Mouse (Mus musculus) limb, embryonic 12.5 days (tissue): ENCODE results near the gene Smagp. TPM values are rescaled to one million over a fixed set of nuclear protein-coding genes. Genes with fewer than 3 reads are reported as not detected.
A peak's percentile ranks its signal among the peaks of the same experiment; 100 is the strongest.
"Not testable (repeated sequence)": the region's sequence is repeated elsewhere in the genome, so short reads cannot be mapped to it uniquely, and the experiment has no call there.

Experiments
- ATAC-seq: fragments of 200-750 bp; cut with Nextera tagmentation; 2 replicates; pipeline ENCODE4 v1.8.0; 2017; ENCODE audit warnings: low read depth, moderate TSS enrichment; ENCODE audit not compliant: insufficient number of reproducible peaks, insufficient read depth, low FRiP score, low TSS enrichment
- H3K27ac ChIP-seq: fragments of 300-500 bp; sonication (generic); 2 replicates; pipeline ENCODE4 v1.5.1; 2016; ENCODE audit warnings: mild to moderate bottlenecking, moderate library complexity
- H3K27me3 ChIP-seq: fragments of 300-500 bp; sonication (generic); 2 replicates; pipeline ENCODE4 v1.6.1; 2016; ENCODE audit warnings: mild to moderate bottlenecking, moderate library complexity
- H3K36me3 ChIP-seq: fragments of 300-500 bp; sonication (generic); 2 replicates; pipeline ENCODE4 v1.6.1; 2016; ENCODE audit warnings: mild to moderate bottlenecking, moderate library complexity
- H3K4me1 ChIP-seq: fragments of 300-500 bp; sonication (generic); replicated peaks from 2 replicates; pipeline ENCODE4 v1.6.1; 2016
- H3K4me2 ChIP-seq: fragments of 300-500 bp; sonication (generic); 2 replicates; pipeline ENCODE4 v1.6.1; 2016; ENCODE audit warnings: mild to moderate bottlenecking, moderate library complexity
- H3K4me3 ChIP-seq: fragments of 300-500 bp; sonication (generic); replicated peaks from 2 replicates; pipeline ENCODE4 v1.5.1; 2016; ENCODE audit warnings: mild to moderate bottlenecking
- H3K9ac ChIP-seq: fragments of 300-500 bp; sonication (generic); replicated peaks from 2 replicates; pipeline ENCODE4 v1.6.1; 2016; ENCODE audit warnings: mild to moderate bottlenecking, moderate library complexity
- H3K9me3 ChIP-seq: fragments of 300-500 bp; sonication (generic); 2 replicates; pipeline ENCODE4 v1.6.1; 2016; ENCODE audit warnings: mild to moderate bottlenecking, moderate library complexity
- WGBS: fragments of 180-500 bp; shearing (Covaris S2); methylation state at CpG from one replicate; pipeline ENCODE4 v1.1.7; 2016; 5-methylcytosine and 5-hydroxymethylcytosine counted together
- polyA plus RNA-seq: library from polyadenylated mRNA; unstranded; fragments of >200 nt; fragmentation: Nextera tagmentation; extraction: Ambion mirVana; gene quantifications from 2 replicates; pipeline ENCODE4 v1.2.1, GENCODE M21; 2016

Smagp gene
- polyA plus RNA-seq, 1 experiment from 2014 or later = 4.4 TPM

DNA sequence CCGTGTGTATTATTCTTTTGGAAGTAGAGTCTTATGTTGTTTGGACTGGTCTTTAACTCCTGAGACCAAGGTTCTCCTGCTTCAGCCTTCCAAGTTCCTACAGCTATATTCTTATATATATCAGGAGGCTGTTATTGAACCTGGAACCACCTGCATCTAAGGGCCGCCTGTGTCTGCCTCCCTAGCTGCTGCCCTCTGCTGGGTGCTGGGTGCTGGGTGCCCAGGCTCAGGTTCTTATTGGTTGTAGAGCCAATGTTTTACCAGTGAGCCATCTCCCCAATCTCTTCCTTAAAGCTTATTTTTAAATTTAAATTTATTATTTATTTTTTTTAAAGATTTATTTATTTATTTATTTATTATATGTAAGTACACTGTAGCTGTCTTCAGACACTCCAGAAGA is 24.3 kb downstream of the Smagp start:
- no peak overlapping the region for H3K4me3 ChIP-seq
- 73% methylated on average over 2 of the region's 2 CpGs for WGBS
- ATAC-seq = no peak
- H3K4me2 ChIP-seq = no peak overlapping the region
- 0 out of 2 replicates have a peak, but pooled peaks cover 8% of the 10 kb centered on the region for H3K27me3 ChIP-seq
- peaks cover under 1% of the 10 kb centered on the region for H3K36me3 ChIP-seq
- no peak overlapping the region for H3K9ac ChIP-seq
- H3K27ac ChIP-seq = no peak overlapping the region
- H3K9me3 ChIP-seq = no peaks in the 10 kb centered on the region
- peaks cover 17% of the 10 kb centered on the region for H3K4me1 ChIP-seq

GRCm38 (mm10) chr15:100611951-100612350 is 24.8 kb downstream of the Smagp start:
- Histone ChIP-seq H3K27me3 (0 out of 2 replicates have a peak, but pooled peaks cover 8% of the 10 kb centered on the region), H3K4me1 (peaks cover 15% of the 10 kb centered on the region), H3K4me2 (no peak overlapping the region), H3K9ac (no peak overlapping the region), H3K4me3 (no peak overlapping the region), H3K9me3 (no peaks in the 10 kb centered on the region), H3K27ac (no peak overlapping the region), H3K36me3 (no peaks in the 10 kb centered on the region)
- 78% methylated on average over 7 of the region's 7 CpGs for WGBS
- ATAC-seq = no peak

- not testable (repeated sequence) for H3K4me2 ChIP-seq, H3K36me3 ChIP-seq, H3K9me3 ChIP-seq, ATAC-seq, H3K27ac ChIP-seq, H3K9ac ChIP-seq, H3K4me3 ChIP-seq, H3K4me1 ChIP-seq
- WGBS = 89% methylated on average over 8 of the region's 8 CpGs
- peaks cover 38% of the 10 kb centered on the region for H3K27me3 ChIP-seq
Measured at GRCm38 (mm10) chr15:100606677-100607076, 30.1 kb downstream of the Smagp start.

DNA sequence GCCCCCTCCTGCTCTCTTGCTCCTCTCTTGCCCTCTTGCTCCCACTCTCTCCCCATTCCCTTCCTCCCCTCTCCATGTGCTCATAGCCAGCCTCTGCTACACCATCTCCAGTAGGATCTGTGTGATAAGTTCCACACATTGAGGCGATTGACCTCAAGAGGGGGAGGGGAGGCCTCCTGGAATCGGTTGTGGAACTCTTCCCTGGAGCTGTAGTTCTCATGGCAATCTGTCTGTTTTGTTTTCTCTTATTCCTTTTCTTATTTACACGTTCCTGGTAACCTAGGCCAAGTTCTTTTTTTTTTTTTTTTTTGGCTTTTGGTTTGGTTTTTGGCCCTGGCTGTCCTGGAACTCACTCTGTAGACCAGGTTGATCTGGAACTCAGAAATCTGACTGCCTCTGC is 35.1 kb downstream of the Smagp start:
- H3K9me3 ChIP-seq = no peaks in the 10 kb centered on the region
- H3K27ac ChIP-seq = no peak overlapping the region
- H3K4me2 ChIP-seq = no peak overlapping the region
- no peak overlapping the region for H3K9ac ChIP-seq
- no peaks in the 10 kb centered on the region for H3K36me3 ChIP-seq
- ATAC-seq = no peak
- peaks cover 24% of the 10 kb centered on the region for H3K4me1 ChIP-seq
- H3K4me3 ChIP-seq = no peak overlapping the region
- WGBS = 45% methylated on average over 3 of the region's 3 CpGs
- peaks cover 71% of the 10 kb centered on the region for H3K27me3 ChIP-seq

GRCm38 (mm10) chr15:100600696-100601272 is 36.0 kb downstream of the Smagp start:
- Histone ChIP-seq H3K4me3 (peak overlapping the region; percentile 82), H3K9ac (0 out of 2 replicates have a peak overlapping the region, but pooled peaks have one; percentile 89)

GRCm38 (mm10) chr15:100600047-100600695 is 36.6 kb downstream of the Smagp start:
- Histone ChIP-seq H3K4me1 (peaks cover 24% of the 10 kb centered on the region), H3K9ac (peak overlapping the region; percentile 89), H3K4me2 (peak overlapping the region; percentile 99), H3K4me3 (peak overlapping the region; percentile 82), H3K9me3 (no peaks in the 10 kb centered on the region), H3K27ac (no peak overlapping the region), H3K27me3 (peaks cover 69% of the 10 kb centered on the region), H3K36me3 (no peaks in the 10 kb centered on the region)
- under 1% methylated on average over 35 of the region's 35 CpGs for WGBS
- ATAC-seq = peak; percentile 77

More at GRCm38 (mm10) chr15:100600696-100601272, 36.0 kb downstream of the Smagp start:
- H3K4me1 ChIP-seq = peaks cover 24% of the 10 kb centered on the region
- no peaks in the 10 kb centered on the region for H3K36me3 ChIP-seq
- ATAC-seq = no peak
- WGBS = 11% methylated on average over 21 of the region's 21 CpGs
- no peak overlapping the region for H3K27ac ChIP-seq
- peak overlapping the region; percentile 99 for H3K4me2 ChIP-seq
- H3K9me3 ChIP-seq = no peaks in the 10 kb centered on the region
- peaks cover 75% of the 10 kb centered on the region for H3K27me3 ChIP-seq

- H3K36me3 ChIP-seq = no peaks in the 10 kb centered on the region
- no peak within 1 kb of the TSS for H3K27ac ChIP-seq
- H3K27me3 ChIP-seq = peaks cover 62% of the 10 kb centered on the region
- WGBS = under 1% methylated on average over 64 of the region's 76 CpGs
- peak within 1 kb of the TSS; percentile 89 for H3K9ac ChIP-seq
- H3K4me1 ChIP-seq = peaks cover 19% of the 10 kb centered on the region
- peak within 1 kb of the TSS; percentile 99 for H3K4me2 ChIP-seq
- H3K9me3 ChIP-seq = no peaks in the 10 kb centered on the region
- ATAC-seq = peak; percentile 60
- H3K4me3 ChIP-seq = peak within 1 kb of the TSS; percentile 82
Measured at GRCm38 (mm10) chr15:100599276-100600046, 37.3 kb downstream of the Smagp start, which contains the start of gene Pou6f1. TSS of gene Pou6f1 (minus strand) at chr15:100599984.

- H3K36me3 ChIP-seq = no peaks in the 10 kb centered on the region
- peak overlapping the region; percentile 89 for H3K9ac ChIP-seq
- peaks cover 17% of the 10 kb centered on the region for H3K4me1 ChIP-seq
- H3K9me3 ChIP-seq = no peaks in the 10 kb centered on the region
- H3K27ac ChIP-seq = no peak overlapping the region
- WGBS = 1% methylated on average over 12 of the region's 12 CpGs
- no peak for ATAC-seq
- H3K27me3 ChIP-seq = peaks cover 58% of the 10 kb centered on the region
- H3K4me3 ChIP-seq = peak overlapping the region; percentile 82
- peak overlapping the region; percentile 99 for H3K4me2 ChIP-seq
Measured at GRCm38 (mm10) chr15:100598883-100599275, 37.9 kb downstream of the Smagp start.

DNA sequence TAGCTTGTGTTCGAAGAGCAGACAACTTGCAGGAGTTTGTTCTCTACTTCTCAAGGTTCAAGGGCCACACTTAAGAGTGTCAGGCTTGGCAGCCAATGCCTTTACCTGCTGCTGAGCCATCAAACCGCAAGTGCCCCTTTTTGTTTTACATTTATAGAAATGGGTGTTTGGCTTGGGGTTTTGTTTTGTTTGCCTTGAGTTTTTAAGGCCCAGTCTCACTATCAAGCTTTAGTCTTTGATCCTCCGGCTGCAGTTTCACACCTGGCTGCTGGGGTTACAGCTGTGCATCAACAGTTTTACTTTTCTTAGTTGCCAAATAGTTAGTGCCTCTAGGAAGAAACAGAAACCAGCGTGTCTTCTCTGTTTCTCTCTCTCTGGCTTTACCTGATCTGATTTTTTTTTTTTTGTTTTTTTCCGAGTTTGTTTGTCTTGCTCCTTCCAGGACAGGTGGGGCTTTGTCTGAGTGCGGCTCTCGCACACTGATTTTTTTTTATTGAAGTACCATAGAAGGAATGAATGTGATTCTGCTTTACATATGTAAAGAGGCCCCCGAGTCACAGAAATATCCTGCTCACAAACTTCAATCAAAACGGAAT is 38.4 kb downstream of the Smagp start:
- peak overlapping the region; percentile 82 for H3K4me3 ChIP-seq
- ATAC-seq = no peak
- H3K27ac ChIP-seq = no peak overlapping the region
- H3K9ac ChIP-seq = no peak overlapping the region
- no peaks in the 10 kb centered on the region for H3K9me3 ChIP-seq
- WGBS = 14% methylated on average over 9 of the region's 9 CpGs
- peak overlapping the region; percentile 99 for H3K4me2 ChIP-seq
- no peaks in the 10 kb centered on the region for H3K36me3 ChIP-seq
- peaks cover 17% of the 10 kb centered on the region for H3K4me1 ChIP-seq
- peaks cover 53% of the 10 kb centered on the region for H3K27me3 ChIP-seq

DNA sequence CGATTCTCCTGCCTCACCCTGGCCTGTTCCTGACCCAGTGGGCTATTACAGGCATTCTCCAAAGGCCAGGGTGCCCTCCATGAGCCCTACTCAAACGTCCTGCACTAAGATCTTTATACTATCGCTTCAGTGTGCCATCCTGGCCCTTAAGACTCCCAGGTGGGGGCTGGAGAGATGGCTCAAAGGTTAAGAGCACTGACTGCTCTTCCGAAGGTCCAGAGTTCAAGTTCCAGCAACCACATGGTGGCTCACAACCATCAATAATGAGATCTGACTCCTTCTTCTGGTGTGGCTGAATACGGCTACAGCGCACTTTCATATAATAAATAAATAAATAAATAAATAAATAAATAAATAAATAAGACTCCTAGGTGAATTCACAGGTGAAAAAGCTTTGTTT is 43.9 kb downstream of the Smagp start:
- WGBS = 84% methylated on average over 6 of the region's 6 CpGs
- Histone ChIP-seq H3K27me3 (peaks cover 11% of the 10 kb centered on the region), H3K4me1 (no peaks in the 10 kb centered on the region), H3K9me3 (no peaks in the 10 kb centered on the region), H3K27ac (no peak overlapping the region), H3K36me3 (no peaks in the 10 kb centered on the region), H3K9ac (no peak overlapping the region), H3K4me3 (no peak overlapping the region), H3K4me2 (no peak overlapping the region)
- ATAC-seq = no peak

DNA sequence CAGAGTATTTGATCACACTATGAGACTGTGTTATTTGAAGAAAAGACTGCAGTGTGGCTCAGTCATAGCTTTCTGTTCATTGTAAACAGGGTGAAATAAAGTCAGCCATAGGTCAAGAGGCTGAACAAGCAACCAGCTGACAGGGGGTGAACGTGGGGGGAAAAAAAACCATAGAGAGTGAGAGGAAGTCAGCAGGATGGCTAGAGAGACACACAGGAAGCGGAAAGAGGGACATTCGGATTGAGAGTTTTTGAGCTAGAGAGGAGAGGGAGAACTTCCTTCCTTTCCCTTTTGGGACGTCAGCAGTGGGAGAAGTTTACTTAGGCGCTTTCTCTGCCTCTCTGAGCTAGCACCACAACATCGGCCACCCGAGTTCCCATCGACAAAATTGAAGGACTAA is 46.3 kb downstream of the Smagp start:
- Histone ChIP-seq H3K4me2 (no peak overlapping the region), H3K27ac (no peak overlapping the region), H3K9me3 (no peaks in the 10 kb centered on the region), H3K9ac (no peak overlapping the region), H3K27me3 (no peaks in the 10 kb centered on the region; the same call in 1 of the 2 replicates), H3K36me3 (peaks cover 19% of the 10 kb centered on the region; the same call in 1 of the 2 replicates), H3K4me3 (no peak overlapping the region), H3K4me1 (no peaks in the 10 kb centered on the region)
- no peak for ATAC-seq
- 77% methylated on average over 8 of the region's 8 CpGs for WGBS
